Mouse (Mus musculus) cerebral cortex, adult 2 months (tissue): ENCODE data around the gene Habp4.

Experiments used
- WGBS: fragments of 180-500 bp; shearing (Covaris S2); methylation state at CpG from one replicate; pipeline ENCODE4 v1.1.7; 2018; 5-methylcytosine and 5-hydroxymethylcytosine counted together

The Habp4 gene

GRCm38 (mm10) chr13:64178746-64179652 lies 17.4 kb downstream of the Habp4 start:
- WGBS, result 76% methylated on average over 13 of the region's 13 CpGs

- 83% methylated on average over 4 of the region's 4 CpGs for WGBS
Observed at GRCm38 (mm10) chr13:64180300-64180699, 18.7 kb downstream of the Habp4 start.

- WGBS, result 76% methylated on average over 3 of the region's 3 CpGs
Observed at GRCm38 (mm10) chr13:64180888-64181287, 19.3 kb downstream of the Habp4 start.

GRCm38 (mm10) chr13:64182091-64182490 lies 20.5 kb downstream of the Habp4 start:
- WGBS, result 86% methylated on average over 2 of the region's 2 CpGs

- 66% methylated on average over 4 of the region's 4 CpGs for WGBS
Observed at GRCm38 (mm10) chr13:64183583-64183982, 22.0 kb downstream of the Habp4 start.

- WGBS, result 74% methylated on average over 10 of the region's 10 CpGs
Observed at GRCm38 (mm10) chr13:64184361-64184760, 22.7 kb downstream of the Habp4 start.

GRCm38 (mm10) chr13:64185176-64185575 lies 23.6 kb downstream of the Habp4 start:
- WGBS, result 81% methylated on average over 7 of the region's 7 CpGs

- 96% methylated on average over 9 of the region's 9 CpGs for WGBS
Observed at GRCm38 (mm10) chr13:64185586-64185985, 24.0 kb downstream of the Habp4 start.

GRCm38 (mm10) chr13:64186516-64186915 lies 24.9 kb downstream of the Habp4 start:
- 93% methylated on average over 4 of the region's 4 CpGs for WGBS

GRCm38 (mm10) chr13:64197899-64198298 lies 36.3 kb downstream of the Habp4 start:
- 80% methylated on average over 6 of the region's 6 CpGs for whole genome bisulfite sequencing

GRCm38 (mm10) chr13:64198310-64198709 lies 36.7 kb downstream of the Habp4 start:
- 87% methylated on average over 4 of the region's 4 CpGs for WGBS

GRCm38 (mm10) chr13:64200911-64201310 lies 39.3 kb downstream of the Habp4 start:
- 98% methylated on average over 4 of the region's 4 CpGs for WGBS

- WGBS, result 94% methylated on average over 2 of the region's 2 CpGs
Observed at GRCm38 (mm10) chr13:64204726-64205125, 43.1 kb downstream of the Habp4 start.

- 68% methylated on average over 2 of the region's 2 CpGs for WGBS
Observed at GRCm38 (mm10) chr13:64205186-64205585, 43.6 kb downstream of the Habp4 start.

GRCm38 (mm10) chr13:64208146-64208545 lies 46.5 kb downstream of the Habp4 start:
- 94% methylated on average over 6 of the region's 6 CpGs for WGBS

- 46% methylated on average over 5 of the region's 5 CpGs for WGBS
Observed at GRCm38 (mm10) chr13:64211995-64212603, 50.5 kb downstream of the Habp4 start.

GRCm38 (mm10) chr13:64214891-64215290 lies 53.3 kb downstream of the Habp4 start:
- WGBS, result 74% methylated on average over 5 of the region's 5 CpGs

GRCm38 (mm10) chr13:64225738-64226137 lies 64.1 kb downstream of the Habp4 start:
- 88% methylated on average over 3 of the region's 3 CpGs for WGBS

GRCm38 (mm10) chr13:64226725-64227124 lies 65.1 kb downstream of the Habp4 start:
- WGBS, result 93% methylated on average over 4 of the region's 4 CpGs

GRCm38 (mm10) chr13:64233139-64233538 lies 71.5 kb downstream of the Habp4 start:
- WGBS, result 53% methylated on average over 4 of the region's 4 CpGs

GRCm38 (mm10) chr13:64235062-64235715 lies 73.6 kb downstream of the Habp4 start:
- 72% methylated on average over 4 of the region's 4 CpGs for WGBS

- 75% methylated on average over 3 of the region's 3 CpGs for WGBS
Observed at GRCm38 (mm10) chr13:64235777-64236176, 74.2 kb downstream of the Habp4 start.
